Mouse (Mus musculus) bone marrow, adult 2 months (tissue): ENCODE measurements around the gene Spint5.

Source experiments
- CTCF ChIP-seq: fragments of 200-500 bp; IDR thresholded peaks from 2 replicates; pipeline ENCODE4 v1.5.1; 2011; ENCODE audit warnings: low read length, control low read depth; ENCODE audit not compliant: control insufficient read depth, insufficient read depth
- POLR2A ChIP-seq: fragments of 200-500 bp; IDR thresholded peaks from 2 replicates; pipeline ENCODE4 v1.6.1; 2011; ENCODE audit warnings: low read depth, mild to moderate bottlenecking, control low read depth, low read length, borderline replicate concordance; ENCODE audit not compliant: control insufficient read depth

GRCm38 (mm10) chr2:164679906-164680305, 35.2 kb upstream of the Spint5 start:
- TF ChIP-seq CTCF: no peak
- TF ChIP-seq POLR2A: no peak
